Mouse (Mus musculus): Measurements from ENCODE around the gene Krt78. TPM values are rescaled to one million over a fixed set of nuclear protein-coding genes. Genes with fewer than 3 reads are reported as not detected.

Gene Krt78
- total and polyA plus RNA-seq, 3 experiments = not detected

DNA sequence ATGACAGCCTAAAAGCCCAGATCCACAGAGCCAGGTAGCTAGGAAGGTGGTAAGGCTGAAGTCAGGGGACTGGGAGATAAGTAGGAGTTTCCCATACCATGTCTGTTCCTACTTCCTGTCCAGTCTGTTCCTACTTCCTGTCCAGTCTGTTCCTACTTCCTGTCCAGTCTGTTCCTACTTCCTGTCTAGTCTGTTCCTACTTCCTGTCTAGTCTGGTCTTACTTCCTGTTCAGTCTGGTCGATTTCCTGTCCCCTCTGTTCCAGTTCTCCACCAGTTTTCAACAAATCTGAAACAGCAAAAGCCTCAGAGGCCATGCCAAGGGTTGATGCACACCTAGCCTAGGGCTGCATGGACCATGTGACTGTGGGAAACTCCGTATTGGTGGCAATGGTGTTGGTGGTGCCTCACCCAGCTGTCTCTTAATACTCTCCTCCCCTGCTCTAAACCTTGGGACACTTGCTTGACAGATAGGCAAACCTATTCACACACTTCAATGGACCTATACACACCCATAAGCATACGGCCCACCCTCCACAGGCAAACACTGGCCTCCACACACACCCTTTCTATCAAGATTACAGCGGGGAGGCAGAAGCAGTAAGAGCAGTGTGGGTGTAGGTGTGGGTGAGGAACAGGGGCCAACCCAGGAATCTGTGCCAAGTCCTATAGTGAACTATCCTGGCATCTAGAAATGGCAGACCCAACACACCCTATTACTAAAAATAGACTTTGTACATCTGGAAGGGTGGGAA lies 41.6 kb upstream of the Krt78 start:
- no peak overlapping the region for H3K4me2 ChIP-seq (ENCODE audit: insufficient read depth, low read depth, poor library complexity, severe bottlenecking)
- H3K79me2 ChIP-seq (replicated peaks; ENCODE audit: control insufficient read depth, extremely low read depth, insufficient read depth, poor library complexity, severe bottlenecking) = no peaks in the 10 kb centered on the region
- peaks cover 0 to 8% of the 10 kb centered on the region in 2 experiments; a peak in 2 of 4 replicates for H3K4me1 ChIP-seq (ENCODE audit: control insufficient read depth in 1 of 2, insufficient read depth in 2 of 2)
- no peak overlapping the region for H3K4me3 ChIP-seq (replicated peaks in 1 of 3; ENCODE audit: low read depth in 2 of 3, low read length in 2 of 3, poor library complexity in 1 of 3)
- no peak for DNase-seq (ENCODE audit: extremely low read depth)
- dilution Hi-C loops (cut with MboI; ENCODE audit: extremely low pct_ligation_motif_present, extremely low pct_unique_long_range_greater_than_20kb, low sequenced_read_pairs) = no loop called here
- H3K36me3 ChIP-seq (replicated peaks in 1 of 2; ENCODE audit: control insufficient read depth in 1 of 2, insufficient read depth in 1 of 2, low read length in 1 of 2) = no peaks in the 10 kb centered on the region
- peaks cover 43% of the 10 kb centered on the region for H3K27me3 ChIP-seq (replicated peaks)
- no peak overlapping the region for H3K9ac ChIP-seq (ENCODE audit: insufficient read depth, low read depth)
- TF ChIP-seq JUND (conservative IDR thresholded peaks at IDR 0.05; ENCODE audit: low read depth, low read length) = no peak
- TF ChIP-seq RAD21 (IDR thresholded peaks at IDR 0.05; ENCODE audit: low read depth, low read length) = no peak
- peak; percentile 93 for TF ChIP-seq ELF1 (IDR thresholded peaks at IDR 0.05; ENCODE audit: low read depth, low read length)
- TF ChIP-seq ZMIZ1 (IDR thresholded peaks at IDR 0.05; ENCODE audit: low read depth, low read length) = no peak
- no peak for TF ChIP-seq RCOR1 (conservative IDR thresholded peaks at IDR 0.05; ENCODE audit: low read depth, low read length)
- peak; percentile 76 for TF ChIP-seq HCFC1 (IDR thresholded peaks at IDR 0.05; ENCODE audit: low read depth, low read length)
- TF ChIP-seq MEF2A (IDR thresholded peaks at IDR 0.05; ENCODE audit: borderline replicate concordance, low read depth, low read length) = no peak
- TF ChIP-seq JUN (IDR thresholded peaks at IDR 0.05; ENCODE audit: insufficient read depth, low read depth, low read length) = no peak
- no peak for TF ChIP-seq IRF4 (IDR thresholded peaks at IDR 0.05; ENCODE audit: low read depth, low read length)
- no peak for TF ChIP-seq MAZ (IDR thresholded peaks at IDR 0.05; ENCODE audit: low read depth, low read length)
- no peak for TF ChIP-seq MYC (IDR thresholded peaks at IDR 0.05; ENCODE audit: low read depth, low read length)
- TF ChIP-seq TBP (conservative IDR thresholded peaks at IDR 0.05; ENCODE audit: low read depth, low read length) = no peak
- H3K27ac ChIP-seq (ENCODE audit: insufficient read depth, low read depth) = no peak overlapping the region
- H3K9me3 ChIP-seq (replicated peaks; ENCODE audit: low read length) = peaks cover 5% of the 10 kb centered on the region
- in situ Hi-C loops (cut with MboI; ENCODE audit: low pct_ligation_motif_present, low pct_unique_long_range_greater_than_20kb, low sequenced_read_pairs) = no loop called here

DNA sequence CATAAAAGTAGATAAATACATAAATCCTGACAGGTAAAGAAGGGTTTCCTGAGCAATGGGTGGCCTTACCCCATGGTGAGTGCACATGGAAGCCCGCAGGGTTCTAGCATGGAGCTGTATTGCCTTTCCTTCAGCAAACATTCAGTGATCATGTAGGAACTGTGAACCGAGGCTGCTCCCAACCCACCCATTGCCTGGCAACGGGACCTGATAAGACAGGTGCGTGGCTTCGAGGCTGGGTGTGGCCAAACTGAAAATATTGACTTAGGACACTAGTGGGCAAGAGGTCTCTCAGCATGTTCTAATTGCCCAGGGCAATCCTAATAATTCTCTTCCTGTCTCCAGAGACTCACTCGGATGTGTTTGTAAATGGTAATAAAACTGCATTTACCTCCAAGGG lies 40.3 kb upstream of the Krt78 start:
- TF ChIP-seq NELFE (IDR thresholded peaks at IDR 0.05; ENCODE audit: low read depth, low read length) (no peak), PAX5 (IDR thresholded peaks at IDR 0.05; ENCODE audit: low read length) (no peak), MAZ (IDR thresholded peaks at IDR 0.05; ENCODE audit: low read depth, low read length) (no peak), POLR2AphosphoS2 (IDR thresholded peaks at IDR 0.05; ENCODE audit: low read depth, low read length) (no peak), NRF1 (IDR thresholded peaks at IDR 0.05; ENCODE audit: low read depth, low read length) (no peak), TBP (conservative IDR thresholded peaks at IDR 0.05; ENCODE audit: low read depth, low read length) (no peak), GABPA (IDR thresholded peaks at IDR 0.05; ENCODE audit: insufficient replicate concordance, low read depth, low read length) (no peak)
- Histone ChIP-seq H3K27me3 (replicated peaks) (peaks cover 40% of the 10 kb centered on the region), H3K9me3 (replicated peaks; ENCODE audit: low read length) (peaks cover 5% of the 10 kb centered on the region), H3K4me1 (ENCODE audit: control insufficient read depth in 1 of 2, insufficient read depth in 2 of 2) (peaks cover 0 to 8% of the 10 kb centered on the region in 2 experiments; a peak in 2 of 4 replicates), H3K79me2 (replicated peaks; ENCODE audit: control insufficient read depth, extremely low read depth, insufficient read depth, poor library complexity, severe bottlenecking) (no peaks in the 10 kb centered on the region), H3K27ac (ENCODE audit: insufficient read depth, low read depth) (no peak overlapping the region), H3K4me3 (replicated peaks in 1 of 3; ENCODE audit: low read depth in 2 of 3, low read length in 2 of 3, poor library complexity in 1 of 3) (no peak overlapping the region), H3K4me2 (ENCODE audit: insufficient read depth, low read depth, poor library complexity, severe bottlenecking) (no peak overlapping the region), H3K9ac (ENCODE audit: insufficient read depth, low read depth) (no peak overlapping the region), H3K36me3 (replicated peaks in 1 of 2; ENCODE audit: control insufficient read depth in 1 of 2, insufficient read depth in 1 of 2, low read length in 1 of 2) (no peaks in the 10 kb centered on the region)
- in situ Hi-C loops (cut with MboI; ENCODE audit: low pct_ligation_motif_present, low pct_unique_long_range_greater_than_20kb, low sequenced_read_pairs) (loop anchor here (5.0 kb wide), 1 partner anchor 73 kb away; no protein-coding TSS in a partner anchor), dilution Hi-C loops (cut with MboI; ENCODE audit: extremely low pct_ligation_motif_present, extremely low pct_unique_long_range_greater_than_20kb, low sequenced_read_pairs) (no loop called here)
- DNase-seq (ENCODE audit: extremely low read depth) = no peak
